Mouse (Mus musculus) CH12.LX (cell line): ENCODE data around the gene Pde6b. TPM values are rescaled to one million over a fixed set of nuclear protein-coding genes. Genes with fewer than 3 reads are reported as not detected.

ENCODE experiments used
- DNase-seq: peaks from one replicate; pipeline ENCODE4 v3.0.0-alpha.2; 2013; ENCODE audit errors: extremely low read depth
- H3K27ac ChIP-seq: 2 replicates; pipeline ENCODE4 v1.5.1; 2012; ENCODE audit warnings: low read depth, mild to moderate bottlenecking, control low read depth, moderate library complexity; ENCODE audit not compliant: insufficient read depth
- H3K27me3 ChIP-seq: replicated peaks from 2 replicates; pipeline ENCODE3; 2012; ENCODE audit warnings: inconsistent platforms
- H3K36me3 ChIP-seq, 2 experiments: replicated peaks in 1 of 2; 2 replicates each; pipeline versions ENCODE3 to v1.6.1; 2012; ENCODE audit warnings: inconsistent platforms in 1 of 2, low read length in 1 of 2, mild to moderate bottlenecking in 1 of 2, mixed read lengths in 1 of 2, moderate library complexity in 1 of 2; ENCODE audit not compliant: control insufficient read depth in 1 of 2, insufficient read depth in 1 of 2
- H3K4me1 ChIP-seq, 2 experiments: 2 replicates each; pipeline ENCODE4 v1.6.1; 2012; ENCODE audit warnings: inconsistent platforms in 1 of 2, moderate library complexity in 1 of 2; ENCODE audit not compliant: insufficient read depth in 2 of 2, control insufficient read depth in 1 of 2
- H3K4me2 ChIP-seq: 2 replicates; pipeline ENCODE4 v1.6.1; 2012; ENCODE audit warnings: low read depth, mild to moderate bottlenecking, control low read depth; ENCODE audit not compliant: poor library complexity, insufficient read depth, severe bottlenecking
- H3K4me3 ChIP-seq, 3 experiments: fragments of 150-350 bp in 1 of 3; sonication (generic) in 1 of 3; replicated peaks in 1 of 3; 2 replicates each; pipeline versions ENCODE3 to v1.5.1; 2011 to 2012; ENCODE audit warnings: low read depth in 2 of 3, low read length in 2 of 3, mild to moderate bottlenecking in 2 of 3, moderate library complexity in 2 of 3, control low read depth in 1 of 3, improper control_type of control experiment in 1 of 3, inconsistent platforms in 1 of 3, mixed read lengths in 1 of 3; ENCODE audit not compliant: poor library complexity in 1 of 3
- H3K79me2 ChIP-seq: replicated peaks from 2 replicates; pipeline ENCODE4 v1.6.1; 2012; ENCODE audit warnings: mild to moderate bottlenecking, moderate library complexity; ENCODE audit not compliant: control insufficient read depth, poor library complexity, insufficient read depth, severe bottlenecking; ENCODE audit errors: extremely low read depth
- H3K9ac ChIP-seq: 2 replicates; pipeline ENCODE4 v1.6.1; 2012; ENCODE audit warnings: low read depth, mild to moderate bottlenecking, control low read depth, moderate library complexity; ENCODE audit not compliant: insufficient read depth
- H3K9me3 ChIP-seq: replicated peaks from 2 replicates; pipeline ENCODE3; 2012; ENCODE audit warnings: low read length, inconsistent platforms, mixed read lengths
- BHLHE40 ChIP-seq: IDR thresholded peaks from 2 replicates; pipeline ENCODE4 v1.6.1; 2011; ENCODE audit warnings: mild to moderate bottlenecking, low read depth, low read length, improper control_type of control experiment
- CHD2 ChIP-seq: IDR thresholded peaks from 2 replicates; pipeline ENCODE4 v1.6.1; 2011; ENCODE audit warnings: low read length, improper control_type of control experiment
- ELF1 ChIP-seq: IDR thresholded peaks from 2 replicates; pipeline ENCODE4 v1.6.1; 2014; ENCODE audit warnings: low read depth, mild to moderate bottlenecking, inconsistent platforms, low read length, improper control_type of control experiment
- EP300 ChIP-seq: IDR thresholded peaks from 2 replicates; pipeline ENCODE4 v1.6.1; 2011; ENCODE audit warnings: low read length, improper control_type of control experiment
- GABPA ChIP-seq: IDR thresholded peaks from 2 replicates; pipeline ENCODE4 v1.6.1; 2012; ENCODE audit warnings: low read depth, low read length, improper control_type of control experiment, inconsistent platforms; ENCODE audit not compliant: insufficient replicate concordance
- HCFC1 ChIP-seq: IDR thresholded peaks from 2 replicates; pipeline ENCODE4 v1.6.1; 2012; ENCODE audit warnings: low read depth, mild to moderate bottlenecking, inconsistent platforms, low read length, improper control_type of control experiment
- IRF4 ChIP-seq: IDR thresholded peaks from 2 replicates; pipeline ENCODE4 v1.6.1; 2014; ENCODE audit warnings: low read depth, mild to moderate bottlenecking, inconsistent platforms, low read length, improper control_type of control experiment
- MAZ ChIP-seq: IDR thresholded peaks from 2 replicates; pipeline ENCODE4 v1.6.1; 2012; ENCODE audit warnings: low read depth, mild to moderate bottlenecking, inconsistent platforms, low read length, improper control_type of control experiment, moderate library complexity
- NELFE ChIP-seq: IDR thresholded peaks from 2 replicates; pipeline ENCODE4 v1.6.1; 2011; ENCODE audit warnings: low read depth, low read length, improper control_type of control experiment
- NRF1 ChIP-seq: IDR thresholded peaks from 2 replicates; pipeline ENCODE4 v1.6.1; 2014; ENCODE audit warnings: low read depth, mild to moderate bottlenecking, inconsistent platforms, low read length, improper control_type of control experiment, moderate library complexity
- POLR2A ChIP-seq: IDR thresholded peaks from 2 replicates; pipeline ENCODE4 v1.6.1; 2011; ENCODE audit warnings: low read depth, mild to moderate bottlenecking, improper control_type of control experiment, low read length
- POLR2AphosphoS2 ChIP-seq: IDR thresholded peaks from 2 replicates; pipeline ENCODE4 v1.6.1; 2011; ENCODE audit warnings: low read depth, low read length, improper control_type of control experiment
- RAD21 ChIP-seq: IDR thresholded peaks from 2 replicates; pipeline ENCODE4 v1.6.1; 2011; ENCODE audit warnings: low read depth, mild to moderate bottlenecking, low read length, improper control_type of control experiment, moderate library complexity
- RCOR1 ChIP-seq: conservative IDR thresholded peaks from 2 replicates; pipeline ENCODE4 v1.6.1; 2012; ENCODE audit warnings: low read depth, mild to moderate bottlenecking, inconsistent platforms, low read length, improper control_type of control experiment
- SIN3A ChIP-seq: IDR thresholded peaks from 2 replicates; pipeline ENCODE4 v1.6.1; 2012; ENCODE audit warnings: low read length, improper control_type of control experiment, inconsistent platforms
- SMC3 ChIP-seq: IDR thresholded peaks from 2 replicates; pipeline ENCODE4 v1.6.1; 2011; ENCODE audit warnings: low read depth, low read length, improper control_type of control experiment
- TCF12 ChIP-seq: IDR thresholded peaks from 2 replicates; pipeline ENCODE4 v1.6.1; 2014; ENCODE audit warnings: low read depth, mild to moderate bottlenecking, inconsistent platforms, low read length, improper control_type of control experiment
- USF2 ChIP-seq: conservative IDR thresholded peaks from 2 replicates; pipeline ENCODE4 v1.6.1; 2011; ENCODE audit warnings: low read depth, low read length, improper control_type of control experiment
- ZC3H11A ChIP-seq: IDR thresholded peaks from 2 replicates; pipeline ENCODE4 v1.6.1; 2012; ENCODE audit warnings: low read depth, mild to moderate bottlenecking, inconsistent platforms, low read length, improper control_type of control experiment
- dilution Hi-C: fragments of 300-500 bp; cut with MboI; formaldehyde crosslinking; loops from 2 replicates; pipeline ENCODE4 v1.14.3; 2020; ENCODE audit warnings: low sequenced_read_pairs; ENCODE audit not compliant: extremely low pct_unique_long_range_greater_than_20kb, extremely low pct_ligation_motif_present
- in situ Hi-C: fragments of 300-500 bp; cut with MboI; formaldehyde crosslinking; loops from 3 replicates; pipeline ENCODE4 v1.14.3; 2019; ENCODE audit warnings: low sequenced_read_pairs, low pct_ligation_motif_present, low pct_unique_long_range_greater_than_20kb, mixed read lengths
- polyA plus RNA-seq: library from polyadenylated mRNA; unstranded; fragments of >175 nt; gene quantifications from 2 replicates; pipeline ENCODE4 v1.2.1, GENCODE M21; 2012; ENCODE audit warnings: low read depth; ENCODE audit not compliant: insufficient read length
- total RNA-seq, 2 experiments: library from RNA; depleted of rRNA; stranded (reverse); fragments of 300-350 nt in 1 of 2; fragments of >200 nt in 1 of 2; gene quantifications; 2 replicates each; pipeline ENCODE4 v1.2.3; 2012 to 2014

Pde6b gene
- total and polyA plus RNA-seq, 3 experiments, result 0.11 TPM; not detected in 2

DNA sequence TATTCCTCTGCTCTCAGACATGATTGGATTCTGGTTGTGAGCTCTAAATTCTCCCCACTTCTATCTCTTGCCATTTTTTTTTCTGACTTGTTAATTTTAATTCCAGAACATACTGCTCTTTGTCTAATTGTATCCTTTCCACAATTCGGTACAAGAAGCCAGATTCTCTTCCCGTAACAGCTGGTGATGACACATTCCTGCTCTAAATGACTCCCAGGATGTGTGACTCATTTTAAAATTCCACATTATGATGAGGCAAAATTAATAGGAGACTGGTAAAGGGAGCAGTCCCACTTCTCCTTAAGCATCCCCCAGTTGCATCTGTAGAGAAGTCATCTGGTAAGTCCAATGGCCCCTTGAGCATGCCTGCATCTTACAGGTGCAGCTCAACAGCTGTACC is 2.6 kb upstream of the Pde6b start:
- Histone ChIP-seq H3K9ac (no peak overlapping the region), H3K36me3 (no peaks in the 10 kb centered on the region), H3K9me3 (peaks cover 5% of the 10 kb centered on the region), H3K4me1 (peaks cover 0 to 5% of the 10 kb centered on the region in 2 experiments; a peak in 2 of 4 replicates), H3K4me2 (no peak overlapping the region), H3K27ac (no peak overlapping the region), H3K4me3 (no peak overlapping the region), H3K79me2 (no peaks in the 10 kb centered on the region), H3K27me3 (no peaks in the 10 kb centered on the region)
- DNase-seq, result no peak
- TF ChIP-seq BHLHE40 (no peak), RAD21 (no peak), IRF4 (no peak), GABPA (no peak), CHD2 (no peak), USF2 (no peak), EP300 (no peak)
- dilution Hi-C loops (no loop called here), in situ Hi-C loops (no loop called here)

DNA sequence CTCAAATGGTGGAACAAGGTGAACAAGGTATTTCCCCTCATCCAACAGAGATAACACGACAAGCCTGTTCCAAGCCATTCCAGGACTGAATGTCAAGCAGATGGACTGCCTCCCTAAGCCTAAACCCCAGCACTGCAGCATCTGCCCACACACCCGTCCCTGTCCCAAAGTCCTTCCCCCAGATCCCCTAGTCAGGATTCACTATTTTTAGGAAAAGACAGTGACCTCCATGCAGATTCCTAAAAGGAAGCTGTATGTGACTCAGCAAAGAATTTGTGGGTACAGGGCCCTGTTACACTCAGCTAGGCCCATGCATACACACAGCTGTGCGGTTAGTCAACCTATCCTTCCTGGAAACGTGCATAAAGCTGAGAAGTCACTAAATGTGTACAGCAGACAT is 1.7 kb upstream of the Pde6b start:
- Histone ChIP-seq H3K4me2 (no peak overlapping the region), H3K9me3 (peaks cover 5% of the 10 kb centered on the region), H3K4me1 (peaks cover 0 to 5% of the 10 kb centered on the region in 2 experiments; a peak in 2 of 4 replicates), H3K4me3 (no peak overlapping the region), H3K79me2 (no peaks in the 10 kb centered on the region), H3K27me3 (no peaks in the 10 kb centered on the region), H3K36me3 (no peaks in the 10 kb centered on the region), H3K9ac (no peak overlapping the region)
- dilution Hi-C loops (no loop called here), in situ Hi-C loops (no loop called here)
- DNase-seq, result no peak
- TF ChIP-seq NELFE (no peak), NRF1 (no peak), SMC3 (no peak), RCOR1 (no peak), CHD2 (no peak), MAZ (no peak), TCF12 (no peak), ZC3H11A (no peak), POLR2A (no peak), SIN3A (no peak), USF2 (no peak), EP300 (no peak), IRF4 (no peak), ELF1 (no peak), RAD21 (no peak), HCFC1 (no peak), POLR2AphosphoS2 (no peak)
- TF ChIP-seq, all 38 proteins: peak for 0
- no peak overlapping the region for H3K27ac ChIP-seq
